Mouse (Mus musculus) heart, embryonic 12.5 days (tissue): ENCODE measurements around the gene Fam89a. TPM values are rescaled to one million over a fixed set of nuclear protein-coding genes. Genes with fewer than 3 reads are reported as not detected.

Source experiments
- polyA plus RNA-seq: library from polyadenylated mRNA; unstranded; fragments of >200 nt; fragmentation: Nextera tagmentation; extraction: Ambion mirVana; gene quantifications from 2 replicates; pipeline ENCODE4 v1.2.1, GENCODE M21; 2016

The Fam89a gene
- polyA plus RNA-seq, 1 experiment from 2014 or later: 2.6 TPM

Other genes starting within 250 kb of the Fam89a start
- gene Cog2, start 231.1 kb downstream of the Fam89a start, polyA plus RNA-seq: 27.0 and 30.1 TPM in 2 replicates
- 0.43 and 0.71 TPM in 2 replicates for gene Agt, start 182.1 kb downstream of the Fam89a start, polyA plus RNA-seq
- gene Capn9, start 175.7 kb downstream of the Fam89a start, polyA plus RNA-seq: 0.08 and 0.34 TPM in 2 replicates
- gene 2310022B05Rik, start 88.5 kb downstream of the Fam89a start, polyA plus RNA-seq: 49.1 and 52.5 TPM in 2 replicates
- gene Ttc13, start 29.8 kb downstream of the Fam89a start, polyA plus RNA-seq: 42.8 and 43.3 TPM in 2 replicates
- 20.2 and 21.3 TPM in 2 replicates for gene Arv1, start 29.7 kb downstream of the Fam89a start, polyA plus RNA-seq
- gene Trim67, start 41.3 kb upstream of the Fam89a start, polyA plus RNA-seq: 0.24 and 0.33 TPM in 2 replicates
- 109 and 116 TPM in 2 replicates for gene Gnpat, start 111.2 kb upstream of the Fam89a start, polyA plus RNA-seq
- 57.1 and 59.4 TPM in 2 replicates for gene 2810004N23Rik, start 111.3 kb upstream of the Fam89a start, polyA plus RNA-seq
- gene Exoc8, start 145.9 kb upstream of the Fam89a start, polyA plus RNA-seq: 10.1 and 10.3 TPM in 2 replicates
- gene Sprtn, start 146.1 kb upstream of the Fam89a start, polyA plus RNA-seq: 10.4 and 10.9 TPM in 2 replicates
- 16.5 and 18.6 TPM in 2 replicates for gene Egln1, start 197.5 kb upstream of the Fam89a start, polyA plus RNA-seq